Mouse (Mus musculus): ENCODE measurements around the gene Hipk2.

Gene Hipk2

GRCm38 (mm10) chr6:38867291-38867690 is 8.7 kb downstream of the Hipk2 start:
- no peak for DNase-seq (ENCODE audit: low spot score in 2 of 2)

- no peak for DNase-seq (ENCODE audit: low spot score in 2 of 2)
Measured at GRCm38 (mm10) chr6:38866761-38867160, 9.2 kb downstream of the Hipk2 start.

GRCm38 (mm10) chr6:38866357-38866756 is 9.6 kb downstream of the Hipk2 start:
- no peak for DNase-seq (ENCODE audit: low spot score in 2 of 2)

GRCm38 (mm10) chr6:38865805-38866204 is 10.2 kb downstream of the Hipk2 start:
- DNase-seq (ENCODE audit: low spot score in 2 of 2): no peak

- no peak for DNase-seq (ENCODE audit: low spot score in 2 of 2)
Measured at GRCm38 (mm10) chr6:38863595-38863994, 12.4 kb downstream of the Hipk2 start.

GRCm38 (mm10) chr6:38860301-38860700 is 15.7 kb downstream of the Hipk2 start:
- DNase-seq (ENCODE audit: low spot score in 2 of 2): no peak

GRCm38 (mm10) chr6:38859819-38860218 is 16.1 kb downstream of the Hipk2 start:
- DNase-seq (ENCODE audit: low spot score in 2 of 2): no peak

GRCm38 (mm10) chr6:38853561-38853992 is 22.4 kb downstream of the Hipk2 start:
- DNase-seq (ENCODE audit: low spot score in 2 of 2): no peak

- DNase-seq (ENCODE audit: low spot score in 2 of 2): no peak
Measured at GRCm38 (mm10) chr6:38851740-38852139, 24.2 kb downstream of the Hipk2 start.

- DNase-seq (ENCODE audit: low spot score in 2 of 2): no peak
Measured at GRCm38 (mm10) chr6:38850715-38851259, 25.2 kb downstream of the Hipk2 start.

- DNase-seq (ENCODE audit: low spot score in 2 of 2): no peak
Measured at GRCm38 (mm10) chr6:38847958-38848910, 27.7 kb downstream of the Hipk2 start.

GRCm38 (mm10) chr6:38847447-38847846 is 28.5 kb downstream of the Hipk2 start:
- no peak for DNase-seq (ENCODE audit: low spot score in 2 of 2)

- peak in 1 of 2 experiments; percentile 24 for DNase-seq (ENCODE audit: low spot score in 2 of 2)
Measured at GRCm38 (mm10) chr6:38846330-38847195, 29.4 kb downstream of the Hipk2 start.

- DNase-seq (ENCODE audit: low spot score in 2 of 2): no peak
Measured at GRCm38 (mm10) chr6:38845876-38846275, 30.1 kb downstream of the Hipk2 start.

- DNase-seq (ENCODE audit: low spot score in 2 of 2): no peak
Measured at GRCm38 (mm10) chr6:38845117-38845516, 30.8 kb downstream of the Hipk2 start.

GRCm38 (mm10) chr6:38841551-38841950 is 34.4 kb downstream of the Hipk2 start:
- no peak for DNase-seq (ENCODE audit: low spot score in 2 of 2)

- DNase-seq (ENCODE audit: low spot score in 2 of 2): no peak
Measured at GRCm38 (mm10) chr6:38840780-38841179, 35.2 kb downstream of the Hipk2 start.

- DNase-seq (ENCODE audit: low spot score in 2 of 2): no peak
Measured at GRCm38 (mm10) chr6:38840380-38840779, 35.6 kb downstream of the Hipk2 start.

- DNase-seq (ENCODE audit: low spot score in 2 of 2): no peak
Measured at GRCm38 (mm10) chr6:38839891-38840290, 36.1 kb downstream of the Hipk2 start.

GRCm38 (mm10) chr6:38838061-38838460 is 37.9 kb downstream of the Hipk2 start:
- no peak for DNase-seq (ENCODE audit: low spot score in 2 of 2)

GRCm38 (mm10) chr6:38835217-38835616 is 40.7 kb downstream of the Hipk2 start:
- no peak for DNase-seq (ENCODE audit: low spot score in 2 of 2)

GRCm38 (mm10) chr6:38834727-38835126 is 41.2 kb downstream of the Hipk2 start:
- DNase-seq (ENCODE audit: low spot score in 2 of 2): no peak

Data from frontal cortex, postnatal 36 days (tissue).